In genomic region chr16:50799145-50799794, GRCm38 (mm10) we compare ENCODE assay signal across 8 mouse cellular contexts.
DNase-seq lines count a peak whose midpoint lies in the region.

No protein-coding gene starts in this region.

- peak; percentile 11 to 26 for DNase-seq in B cell, adult 2 months
- DNase-seq in MN1 (ENCODE audit: low spot score): peak; percentile 45
- DNase-seq in cerebellum, postnatal 25 days: peak; percentile 37 to 75
- DNase-seq in gastrocnemius, postnatal 10 days: peak; percentile 68
- peak; percentile 64 for DNase-seq in layer of hippocampus, adult 11-12 months (ENCODE audit: low spot score)
- peak; percentile 70 for DNase-seq in lung, postnatal 10 days
- peak; percentile 80 for DNase-seq in right cerebral cortex, postnatal 14 days
- DNase-seq in T-cell, adult 2 months (ENCODE audit: low spot score): no peak
